Mouse (Mus musculus) adrenal gland, postnatal 4 days (tissue): ENCODE data around the gene Hdac11. TPM values are rescaled to one million over a fixed set of nuclear protein-coding genes. Genes with fewer than 3 reads are reported as not detected.

ENCODE experiments used
- DNase-seq, 2 experiments: peaks; one replicate each; pipeline ENCODE4 v3.0.0; 2021 to 2022; ENCODE audit warnings: low spot score in 2 of 2, mixed read lengths in 2 of 2
- total RNA-seq, 2 experiments: library from RNA; stranded (reverse); gene quantifications; 2 replicates each; pipeline ENCODE4 v1.2.3; 2021

Hdac11 gene
- total RNA-seq, 2 experiments from 2014 or later = 12.9 to 17.8 TPM

DNA sequence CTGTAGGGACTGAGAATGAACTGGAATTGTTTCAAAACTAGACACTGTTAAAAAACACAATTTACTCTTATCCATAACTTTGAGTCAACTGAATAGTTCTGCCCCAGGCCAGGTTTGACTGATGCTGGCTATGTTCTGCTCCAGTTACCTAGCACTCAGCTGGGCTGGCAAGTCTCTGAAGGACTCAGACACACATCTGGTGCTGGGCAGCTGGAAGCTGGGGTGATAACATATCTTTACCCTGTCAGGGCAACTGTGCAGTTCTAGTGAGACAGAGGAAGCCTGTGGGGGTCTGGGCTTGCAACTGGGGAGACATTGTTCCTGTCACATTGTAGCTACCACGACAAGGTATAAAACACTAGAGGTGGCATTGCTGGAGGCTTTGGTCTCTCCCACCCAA, 25.6 kb upstream of the Hdac11 start:
- no peak for DNase-seq

DNA sequence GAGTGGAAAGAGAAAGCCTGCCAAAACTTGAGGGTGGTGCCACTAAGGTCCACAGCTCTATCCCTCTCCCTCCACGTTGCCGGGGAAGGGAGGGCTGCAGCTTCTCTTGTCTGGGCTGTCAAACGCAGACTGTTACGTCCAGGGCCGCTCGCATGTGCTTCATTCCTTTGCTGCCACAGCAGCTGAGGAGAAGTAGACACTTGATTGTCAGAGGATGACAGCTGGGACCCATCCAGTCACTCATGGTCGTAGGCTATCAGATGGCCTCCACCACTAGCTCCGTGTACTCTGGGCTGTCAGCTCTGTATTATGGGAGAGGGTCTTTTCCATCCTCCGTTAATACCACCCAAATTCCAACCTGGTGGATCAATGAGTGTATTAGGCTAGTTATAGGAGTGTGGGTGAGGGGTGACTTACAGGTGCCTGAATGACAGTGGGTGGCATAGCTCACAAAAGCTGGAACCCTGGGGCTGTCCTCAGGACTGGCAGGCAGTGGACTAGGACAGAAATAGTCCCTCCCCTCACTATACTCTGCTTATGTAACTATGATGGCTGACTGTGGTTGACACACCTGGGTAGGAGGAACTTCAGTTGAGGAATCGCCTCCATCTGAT, 19.0 kb upstream of the Hdac11 start:
- no peak for DNase-seq

DNA sequence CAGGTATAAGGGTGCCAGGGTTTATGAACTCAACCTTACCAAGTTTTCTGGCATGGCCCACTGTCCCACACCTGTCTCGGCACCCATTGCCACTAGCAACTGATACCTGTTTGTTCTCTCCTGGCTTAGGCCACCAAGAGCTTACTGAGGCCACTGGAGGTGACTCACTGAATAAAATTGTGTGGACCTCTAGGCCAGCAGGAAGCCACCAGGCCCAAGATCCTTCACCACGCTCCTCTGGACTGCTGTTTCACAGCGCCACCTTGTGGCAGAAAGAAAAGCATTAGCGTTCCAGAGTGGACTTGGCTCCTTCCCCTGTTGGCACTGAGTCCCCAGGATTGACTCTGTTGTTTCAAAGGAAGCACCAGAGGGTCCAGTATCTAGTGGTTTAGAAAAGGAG, 16.6 kb upstream of the Hdac11 start:
- peak; percentile 29 to 58 for DNase-seq

DNA sequence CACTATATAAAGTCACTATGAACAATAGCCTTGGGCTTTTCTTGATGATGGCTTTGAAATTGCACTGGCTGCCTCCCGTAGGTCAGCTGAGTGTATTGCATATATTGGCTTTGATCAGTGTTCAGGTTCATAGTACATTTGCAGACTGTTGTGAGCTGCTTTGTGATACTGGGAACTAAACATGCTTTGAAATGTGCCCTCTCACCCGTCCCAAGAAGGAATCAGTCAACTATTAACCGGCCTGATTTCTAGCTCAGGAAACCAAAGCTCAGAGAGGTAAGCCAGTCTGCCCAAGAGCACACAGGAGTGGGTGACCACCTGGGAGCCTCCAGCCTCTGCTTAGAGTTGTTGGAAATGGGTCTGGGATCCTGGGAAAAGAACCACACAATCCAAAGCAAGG, 11.4 kb upstream of the Hdac11 start:
- DNase-seq = no peak

GRCm38 (mm10) chr6:91145572-91145971, 10.9 kb upstream of the Hdac11 start:
- DNase-seq = no peak

DNA sequence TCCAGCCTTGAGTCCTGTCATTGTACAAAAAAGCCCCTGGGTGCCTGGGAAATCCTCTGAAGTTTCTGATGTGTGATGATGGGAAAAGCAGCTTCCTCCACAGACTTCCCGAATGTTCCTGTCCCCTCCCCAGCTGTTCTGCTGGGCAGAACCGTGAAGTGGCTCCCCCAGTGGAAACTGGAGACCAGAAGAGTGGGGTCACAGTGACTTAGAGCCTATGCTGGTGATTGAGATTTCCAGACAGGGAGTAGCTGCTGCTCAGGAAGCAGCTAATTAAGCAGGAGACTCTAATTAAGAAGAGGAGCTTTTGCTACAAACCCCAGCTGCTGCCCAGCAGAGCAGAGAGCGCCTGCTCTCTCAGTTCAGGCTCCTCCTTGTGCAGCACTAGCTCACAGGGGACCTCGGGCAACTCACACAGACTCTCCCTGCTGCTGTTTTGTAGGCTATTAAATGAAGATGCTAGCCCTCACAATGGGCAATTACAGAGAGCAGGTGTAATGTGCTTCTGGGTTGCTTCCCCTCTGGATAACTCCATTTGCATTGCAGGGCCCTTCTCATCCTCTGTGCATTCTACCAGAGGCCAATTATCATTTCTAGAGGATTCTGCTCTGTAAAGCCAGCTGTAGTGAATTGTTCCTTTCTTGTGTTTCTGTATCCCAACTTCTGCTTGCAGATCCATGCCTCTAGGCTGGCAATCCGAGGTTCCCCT, 9.9 kb upstream of the Hdac11 start:
- no peak for DNase-seq

- no peak for DNase-seq
Measured at GRCm38 (mm10) chr6:91147152-91147770, 9.2 kb upstream of the Hdac11 start.

GRCm38 (mm10) chr6:91152892-91153548, 3.4 kb upstream of the Hdac11 start:
- DNase-seq = no peak

GRCm38 (mm10) chr6:91153549-91154064, 2.9 kb upstream of the Hdac11 start:
- no peak for DNase-seq

- no peak for DNase-seq
Measured at GRCm38 (mm10) chr6:91154685-91155084, 1.8 kb upstream of the Hdac11 start.

DNA sequence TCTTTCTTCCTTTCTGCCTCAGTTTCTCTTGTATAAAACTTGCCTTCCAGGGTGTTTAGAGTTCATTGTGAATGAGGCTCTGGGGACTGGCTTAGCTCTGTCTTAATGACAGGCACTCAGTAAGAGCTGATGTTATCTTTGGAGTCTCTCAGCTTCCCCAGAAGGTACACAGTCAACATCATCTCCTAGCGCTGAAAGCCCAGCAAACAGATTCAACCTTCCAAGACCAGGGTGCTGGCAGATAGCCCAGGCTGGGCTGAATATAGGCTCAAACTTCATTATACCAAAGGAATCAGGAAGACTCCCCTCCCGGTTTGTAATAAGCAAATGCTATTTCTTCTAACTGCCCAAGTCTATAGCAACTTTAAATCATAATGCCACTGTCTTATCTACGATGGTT, 1.2 kb upstream of the Hdac11 start:
- no peak for DNase-seq

- no peak for DNase-seq
Measured at GRCm38 (mm10) chr6:91156062-91156461, 403 bp upstream of the Hdac11 start.

GRCm38 (mm10) chr6:91157237-91157570, 739 bp downstream of the Hdac11 start:
- DNase-seq = no peak

GRCm38 (mm10) chr6:91159047-91159446, 2.6 kb downstream of the Hdac11 start:
- DNase-seq = no peak

- DNase-seq = no peak
Measured at GRCm38 (mm10) chr6:91160399-91160798, 3.9 kb downstream of the Hdac11 start.

DNA sequence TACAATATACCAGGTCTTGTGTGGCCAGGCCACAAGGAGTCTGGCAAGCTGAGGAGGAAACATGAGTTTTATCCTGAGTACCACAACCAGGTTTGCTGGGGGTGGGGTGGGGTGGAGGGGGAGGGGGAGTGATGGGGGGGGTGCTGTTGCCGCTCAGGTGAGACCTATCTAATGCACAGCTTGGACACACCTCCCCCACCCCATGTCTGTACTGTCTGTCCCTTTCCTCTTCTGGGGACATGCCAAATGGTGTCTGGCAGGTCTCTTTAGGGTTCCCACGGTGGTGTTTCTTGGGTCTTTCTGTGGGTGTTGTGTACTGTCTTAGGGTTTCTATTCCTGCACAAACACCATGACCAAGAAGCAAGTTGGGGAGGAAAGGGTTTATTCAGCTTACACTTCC, 4.5 kb downstream of the Hdac11 start:
- DNase-seq = no peak

GRCm38 (mm10) chr6:91161506-91162235, 5.2 kb downstream of the Hdac11 start:
- DNase-seq = no peak

- no peak for DNase-seq
Measured at GRCm38 (mm10) chr6:91162314-91162713, 5.8 kb downstream of the Hdac11 start.

DNA sequence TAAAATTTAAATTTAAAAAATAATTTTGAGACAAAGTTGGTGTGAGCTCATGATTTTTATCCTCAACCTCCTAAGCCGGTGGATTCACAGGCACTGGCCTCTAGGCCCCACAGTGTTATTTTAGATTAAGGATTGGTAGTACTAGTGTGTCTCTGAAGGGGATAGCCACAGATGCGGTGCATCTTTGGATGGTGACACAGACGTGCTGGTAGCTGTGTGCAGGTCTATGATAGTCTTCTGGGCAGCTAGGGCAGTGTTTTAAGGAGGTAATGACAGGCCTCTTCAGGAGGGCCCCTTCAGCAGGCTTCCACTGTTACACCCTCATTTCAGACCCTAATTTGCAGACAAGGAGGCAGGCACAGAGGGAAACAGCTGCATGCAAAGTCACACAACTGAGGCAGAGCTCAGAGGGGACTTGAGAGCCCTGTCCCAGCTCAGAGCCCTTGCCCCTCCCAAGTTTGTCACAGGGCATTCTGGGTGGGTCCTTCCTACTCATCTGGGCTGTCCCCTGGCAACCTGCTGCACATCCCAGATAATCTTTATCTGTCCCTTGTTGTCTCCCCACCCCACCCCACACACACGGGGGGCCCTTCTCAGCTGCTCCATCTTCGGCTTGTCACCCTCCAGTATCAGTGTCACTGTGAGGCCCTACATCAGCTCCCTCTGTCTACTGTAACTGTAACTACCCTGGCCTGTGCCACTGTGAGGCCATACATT, 6.9 kb downstream of the Hdac11 start:
- no peak for DNase-seq

DNA sequence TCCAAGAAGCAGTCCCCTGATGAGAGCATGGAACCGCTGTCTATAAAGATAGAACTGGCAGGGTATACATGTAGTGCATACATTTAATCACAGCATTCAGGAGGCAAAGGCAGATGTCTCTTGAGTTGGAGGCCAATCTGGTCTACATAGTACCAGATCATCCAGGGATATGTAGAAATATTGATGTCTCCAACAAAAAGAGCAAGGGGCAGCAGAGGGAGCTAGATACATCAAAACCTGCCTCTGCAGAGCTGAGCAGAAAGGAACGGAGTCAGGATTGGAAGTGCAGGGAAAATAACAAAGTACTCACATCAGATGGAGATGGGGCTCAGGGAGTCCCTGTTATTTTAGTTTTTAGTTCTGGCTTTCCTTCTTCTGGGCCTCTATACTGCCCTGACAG, 8.1 kb downstream of the Hdac11 start:
- no peak for DNase-seq

DNA sequence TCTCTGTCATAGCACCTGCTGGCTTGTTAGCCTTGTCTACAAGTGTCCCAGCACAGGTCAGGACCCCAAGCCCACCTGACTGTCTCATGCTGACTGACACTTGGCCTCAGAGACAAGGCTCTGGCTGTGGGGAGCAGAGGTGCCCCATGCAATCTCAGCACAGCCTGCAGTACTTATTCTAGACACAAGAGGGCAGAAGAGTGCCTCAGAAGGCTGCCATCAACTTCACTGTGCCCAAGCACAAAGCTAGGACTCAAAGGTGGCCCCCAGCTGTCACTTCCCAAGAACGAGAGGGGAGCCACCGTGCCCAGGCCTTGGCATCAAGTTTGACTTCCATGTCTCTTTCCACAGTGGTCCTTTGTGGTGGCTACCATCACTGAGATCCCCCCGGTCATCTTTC, 8.7 kb downstream of the Hdac11 start:
- DNase-seq = peak; percentile 29 to 31
